Mouse (Mus musculus): ENCODE data around the gene Nol4l.

GRCm38 (mm10) chr2:153493393-153493731 is 36.4 kb downstream of the Nol4l start:
- TF ChIP-seq GATA2 (IDR thresholded peaks at IDR 0.05; ENCODE audit: borderline replicate concordance, low read depth, low read length) (no peak), CTCF (IDR thresholded peaks at IDR 0.05; ENCODE audit: low read depth, low read length) (no peak), GATA1 (IDR thresholded peaks at IDR 0.05; ENCODE audit: borderline replicate concordance, low read length) (no peak), POLR2AphosphoS5 (IDR thresholded peaks at IDR 0.05; ENCODE audit: insufficient replicate concordance, low read depth, low read length) (no peak)

All from G1E (cell line).